Mouse (Mus musculus): ENCODE measurements at regions not wholly inside any gene's neighbourhood (a gene's known extent, or its start where the extent isn't known, plus 50 kb on each side); places are given as distances from the start of the nearest gene placed in this dataset.
A peak's percentile ranks its signal among the peaks of the same experiment; 100 is the strongest.
"Not testable (repeated sequence)": the region's sequence is repeated elsewhere in the genome, so short reads cannot be mapped to it uniquely, and the experiment has no call there.

GRCm38 (mm10) chr2:78418561-78419338 is 449.2 kb upstream of the Ube2e3 start:
- DNase-seq (ENCODE audit: low spot score), result no peak

DNA sequence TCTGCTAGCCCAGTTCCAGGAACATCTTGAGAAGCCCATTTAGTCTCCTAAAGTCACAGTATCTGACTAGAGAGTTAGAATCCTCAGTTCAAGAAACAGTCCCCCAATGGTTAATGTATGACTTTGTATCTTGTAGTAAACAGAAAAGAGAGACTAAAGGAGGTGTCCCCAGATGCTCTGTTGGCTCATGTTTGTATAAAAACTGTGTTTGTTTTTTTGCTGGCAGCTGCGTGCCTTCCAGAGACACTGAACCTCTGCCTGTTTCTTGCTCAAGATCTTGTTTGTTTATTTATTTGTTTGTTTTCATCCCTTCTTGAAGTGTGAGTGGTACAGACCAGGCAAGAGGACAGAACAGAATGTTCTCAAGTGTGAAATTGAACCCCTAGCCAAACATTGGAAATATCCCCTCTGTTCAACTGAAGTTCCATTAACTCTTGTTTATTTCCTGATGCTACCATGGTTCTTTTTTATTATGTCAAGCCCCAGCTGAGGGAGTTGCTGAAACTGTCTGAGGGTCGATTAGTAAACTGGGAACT is 451.3 kb upstream of the Ube2e3 start:
- no peak for DNase-seq (ENCODE audit: low spot score)

- DNase-seq (ENCODE audit: low spot score), result no peak
Measured at GRCm38 (mm10) chr2:78412985-78413384, 454.9 kb upstream of the Ube2e3 start.

GRCm38 (mm10) chr2:78403890-78404289 is 457.7 kb upstream of the Cwc22 start:
- DNase-seq (ENCODE audit: low spot score), result no peak

DNA sequence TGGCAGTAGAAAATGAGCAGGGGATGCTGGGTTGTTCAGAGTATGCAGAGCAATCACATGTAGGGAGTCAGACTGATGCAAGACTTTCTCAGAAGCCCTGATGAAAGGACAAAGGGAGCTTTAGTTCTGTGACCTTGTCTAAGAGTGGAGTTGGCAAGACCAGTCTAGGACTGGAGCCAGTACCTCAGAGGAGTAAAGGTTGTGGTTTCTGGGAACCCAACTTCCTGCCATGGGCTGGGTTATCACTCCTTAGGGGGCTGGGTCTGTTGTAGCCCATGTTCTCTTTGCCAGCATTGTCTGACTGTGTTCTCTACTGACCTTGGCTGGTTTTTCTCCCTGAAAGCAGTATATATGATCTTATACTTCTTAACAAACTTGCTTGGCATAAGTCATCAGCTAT is 453.1 kb upstream of the Cwc22 start:
- DNase-seq (ENCODE audit: low spot score), result peak; percentile 74

GRCm38 (mm10) chr2:78396924-78397323 is 450.7 kb upstream of the Cwc22 start:
- DNase-seq (ENCODE audit: low spot score), result no peak

DNA sequence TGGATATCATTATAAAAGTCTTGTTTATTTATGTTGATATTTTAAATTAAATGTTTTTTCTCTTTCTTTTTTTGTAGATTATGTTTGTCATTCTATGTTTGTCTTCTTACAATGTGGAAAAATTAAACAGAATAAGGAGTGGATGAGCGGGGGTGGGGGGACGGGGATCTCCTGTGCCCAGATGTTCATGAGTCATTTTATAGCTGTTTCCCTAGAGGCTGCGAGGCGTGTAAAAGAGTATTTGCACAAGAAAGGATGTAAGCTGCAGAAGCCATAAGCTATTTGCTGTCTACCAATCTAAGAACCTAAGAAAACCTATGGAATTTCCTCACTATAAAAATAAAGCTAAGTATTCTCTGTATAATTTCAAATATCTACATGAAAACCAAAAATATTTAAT is 446.9 kb upstream of the Cwc22 start:
- DNase-seq (ENCODE audit: low spot score), result no peak

DNA sequence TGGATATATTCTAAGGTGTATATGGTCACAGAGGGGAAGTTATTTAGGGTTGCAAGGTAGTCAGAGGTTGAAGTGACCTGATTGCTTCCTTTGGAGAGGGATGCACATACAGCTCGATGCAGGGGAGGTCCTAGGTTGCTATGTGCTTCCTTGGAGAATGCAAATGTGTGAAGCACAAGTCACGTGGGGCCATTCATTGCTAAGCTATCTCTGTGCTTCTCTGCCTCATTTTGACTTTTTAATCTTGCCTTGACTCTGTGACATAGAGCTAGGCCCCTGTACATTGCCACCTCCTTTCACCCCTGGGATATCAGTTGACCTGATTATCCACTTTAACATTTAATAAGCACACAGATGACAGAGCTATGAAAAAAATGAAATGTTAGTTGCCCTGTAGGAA is 446.2 kb upstream of the Cwc22 start:
- no peak for DNase-seq (ENCODE audit: low spot score)

GRCm38 (mm10) chr2:78388001-78388400 is 441.8 kb upstream of the Cwc22 start:
- no peak for DNase-seq (ENCODE audit: low spot score)

DNA sequence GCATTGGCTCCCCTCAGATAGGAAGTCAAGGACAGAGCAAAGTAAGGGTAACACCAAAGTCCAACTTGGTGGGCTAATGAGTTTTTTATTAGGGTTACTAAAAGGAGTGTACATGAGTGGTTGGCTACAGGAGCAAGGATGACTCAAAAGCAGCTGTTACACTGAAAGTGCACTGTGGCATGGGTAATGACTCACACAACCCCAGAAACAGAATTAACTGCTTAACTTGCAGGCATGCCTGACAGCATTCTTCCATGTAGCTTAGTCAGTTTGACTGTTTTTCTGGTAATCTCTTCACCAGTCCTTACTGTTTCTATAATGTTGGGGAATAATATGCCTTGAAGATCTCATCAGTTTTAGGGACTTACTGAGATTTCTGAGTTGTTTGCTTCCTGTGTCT is 435.1 kb upstream of the Cwc22 start:
- DNase-seq (ENCODE audit: low spot score), result no peak

- DNase-seq (ENCODE audit: low spot score), result no peak
Measured at GRCm38 (mm10) chr2:78331736-78332475, 385.7 kb upstream of the Cwc22 start.

GRCm38 (mm10) chr2:78326091-78326490 is 379.9 kb upstream of the Cwc22 start:
- no peak for DNase-seq (ENCODE audit: low spot score)

DNA sequence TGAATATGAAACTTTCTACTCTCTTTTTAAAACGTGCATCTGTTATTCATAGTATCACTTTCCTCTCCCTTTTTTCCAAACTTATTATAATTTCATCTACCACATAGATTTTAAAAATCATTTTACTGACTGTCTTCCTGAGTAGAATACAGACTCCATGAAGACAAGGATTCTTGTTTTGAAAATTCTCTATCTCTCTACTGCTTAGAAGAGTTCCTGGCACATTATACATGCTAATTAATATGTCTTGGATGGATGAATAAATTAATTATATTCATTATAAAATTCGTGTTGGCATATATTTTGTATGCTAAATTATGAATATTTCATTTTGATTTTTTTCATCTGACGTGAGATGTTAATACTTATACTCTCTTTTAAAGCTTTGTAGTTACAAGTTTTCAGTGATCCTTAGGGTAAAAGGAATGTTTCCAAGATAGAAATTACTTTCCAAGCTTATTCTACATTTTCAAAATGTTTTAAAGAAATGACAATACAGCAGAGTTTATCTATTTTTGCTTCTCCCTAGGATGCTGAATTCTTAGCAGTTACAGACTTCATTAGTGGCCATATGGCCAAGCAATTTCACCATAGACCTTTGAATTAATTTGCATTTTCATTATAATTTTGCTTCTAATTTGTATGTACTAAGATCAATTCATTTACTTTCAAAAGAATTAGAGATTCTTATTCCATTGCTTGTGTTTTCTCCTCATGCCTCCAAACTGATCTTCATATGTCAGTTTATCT is 376.2 kb upstream of the Cwc22 start:
- no peak for DNase-seq (ENCODE audit: low spot score)

- DNase-seq (ENCODE audit: low spot score), result no peak
Measured at GRCm38 (mm10) chr2:78311766-78312491, 365.8 kb upstream of the Cwc22 start.

DNA sequence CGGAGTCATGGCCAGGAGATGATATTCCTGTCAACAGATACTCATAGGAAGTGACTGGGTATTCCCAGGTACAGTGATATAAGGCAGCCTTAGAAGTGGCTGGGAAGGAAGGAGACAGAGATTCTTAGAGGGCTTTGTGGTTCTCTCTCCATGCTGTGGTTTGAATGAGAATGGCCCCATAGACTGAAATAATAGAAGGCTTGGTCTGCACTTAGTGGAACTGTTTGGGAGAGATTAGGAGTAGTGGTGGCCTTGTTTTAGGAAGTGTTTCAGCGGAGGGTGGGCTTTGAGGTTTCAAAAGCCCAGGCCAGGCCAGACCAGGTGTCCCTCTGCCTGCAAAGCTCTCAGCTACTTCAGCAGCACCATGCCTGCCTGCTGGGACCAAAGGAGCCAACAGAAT is 363.2 kb upstream of the Cwc22 start:
- no peak for DNase-seq (ENCODE audit: low spot score)

- no peak for DNase-seq (ENCODE audit: low spot score)
Measured at GRCm38 (mm10) chr2:78306897-78307296, 360.7 kb upstream of the Cwc22 start.

GRCm38 (mm10) chr2:78291665-78292064 is 345.5 kb upstream of the Cwc22 start:
- no peak for DNase-seq (ENCODE audit: low spot score)

DNA sequence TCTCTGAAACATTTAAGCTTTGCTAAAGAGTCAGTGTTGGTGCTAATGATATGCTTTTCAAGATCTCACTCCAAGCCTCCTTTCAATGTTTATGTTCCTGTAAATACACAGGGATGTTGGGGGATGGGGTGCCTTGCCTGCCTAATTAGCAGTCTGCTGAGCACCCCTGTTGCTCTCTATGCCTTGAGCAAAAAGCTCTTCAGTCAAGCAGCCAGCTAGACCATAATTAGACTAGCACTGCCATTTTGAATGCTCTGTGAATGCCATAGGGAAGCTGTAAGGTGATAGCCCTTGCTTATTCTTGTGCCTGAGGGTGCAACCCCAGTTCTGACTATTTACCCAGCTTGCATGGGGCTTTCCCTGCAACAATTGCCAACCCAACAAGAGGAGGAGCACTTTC is 338.6 kb upstream of the Cwc22 start:
- no peak for DNase-seq (ENCODE audit: low spot score)

GRCm38 (mm10) chr2:78283605-78284004 is 337.4 kb upstream of the Cwc22 start:
- DNase-seq (ENCODE audit: low spot score), result no peak

DNA sequence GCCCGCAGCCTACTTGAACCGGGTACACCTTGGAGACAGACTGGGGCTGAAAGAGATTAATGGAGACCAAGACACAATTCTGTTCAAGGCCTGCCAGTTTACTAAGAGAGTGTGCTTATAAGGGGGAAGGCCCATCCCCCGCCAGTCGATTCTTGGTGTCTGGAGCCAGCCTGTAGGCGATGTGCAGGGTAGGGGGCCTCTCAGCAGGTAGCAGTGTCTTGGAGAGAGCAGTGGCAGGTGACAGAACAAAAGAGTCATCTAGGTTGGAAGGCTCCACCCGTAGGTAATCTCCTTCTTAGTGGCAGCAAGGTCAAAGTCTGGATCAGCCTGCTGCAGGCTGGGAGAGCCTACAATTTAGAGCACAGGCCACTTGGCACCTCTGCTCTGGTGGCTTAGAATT is 335.7 kb upstream of the Cwc22 start:
- DNase-seq (ENCODE audit: low spot score), result not testable (repeated sequence)

DNA sequence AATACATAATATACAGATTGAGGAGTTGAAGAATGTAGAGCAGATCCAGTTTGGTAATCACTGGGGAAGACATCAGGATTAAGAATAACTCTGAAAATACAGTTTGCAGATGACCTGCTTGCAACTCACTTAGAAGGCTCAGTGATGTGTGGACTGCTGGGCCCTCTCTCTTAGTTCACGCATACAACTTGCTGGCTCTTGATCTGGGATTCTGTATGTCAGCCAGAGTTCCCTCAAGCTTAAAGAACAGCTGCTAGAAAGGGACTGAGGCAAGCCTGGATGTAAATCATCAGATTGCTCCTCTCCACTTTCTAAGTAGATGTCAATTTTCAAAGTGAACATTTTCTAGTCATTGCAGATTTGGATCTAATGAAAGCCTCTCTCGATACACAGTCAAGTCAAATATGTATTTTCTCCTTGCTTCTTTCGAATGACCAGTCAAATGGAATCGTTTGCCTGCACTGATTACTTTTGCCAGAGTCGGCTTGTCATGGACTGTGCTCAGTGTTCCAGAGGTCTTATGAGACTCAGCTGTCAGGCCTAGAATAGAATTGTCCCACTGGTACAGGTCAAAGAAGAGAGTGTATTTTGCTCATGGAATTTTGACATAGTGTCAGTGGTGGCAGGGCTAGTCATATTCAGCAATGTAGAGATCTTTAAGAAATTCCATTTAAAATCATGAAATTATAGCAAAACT is 334.2 kb upstream of the Cwc22 start:
- no peak for DNase-seq (ENCODE audit: low spot score)

All from testis, postnatal 14 days (tissue).